Mouse (Mus musculus): ENCODE measurements around the gene Cmtr2.

Cmtr2 gene

GRCm38 (mm10) chr8:110267268-110267667 lies 51.8 kb downstream of the Cmtr2 start:
- peaks cover 8% of the 10 kb centered on the region for H3K27me3 ChIP-seq (ENCODE audit: insufficient read depth, low read length)
- peak overlapping the region; percentile 78 for H3K4me3 ChIP-seq (replicated peaks; ENCODE audit: low read length)
- H3K36me3 ChIP-seq (ENCODE audit: insufficient read depth, low read length), result no peaks in the 10 kb centered on the region
- TF ChIP-seq POU5F1 (IDR thresholded peaks at IDR 0.05; ENCODE audit: borderline replicate concordance, low read length) (no peak), NANOG (IDR thresholded peaks at IDR 0.05; ENCODE audit: borderline replicate concordance, low read length) (no peak), CTCF (conservative IDR thresholded peaks at IDR 0.05; ENCODE audit: low read length) (no peak)
- H3K9me3 ChIP-seq (ENCODE audit: low read length), result no peaks in the 10 kb centered on the region
- H3K4me1 ChIP-seq (replicated peaks; ENCODE audit: low read depth, low read length), result peaks cover 17% of the 10 kb centered on the region

DNA sequence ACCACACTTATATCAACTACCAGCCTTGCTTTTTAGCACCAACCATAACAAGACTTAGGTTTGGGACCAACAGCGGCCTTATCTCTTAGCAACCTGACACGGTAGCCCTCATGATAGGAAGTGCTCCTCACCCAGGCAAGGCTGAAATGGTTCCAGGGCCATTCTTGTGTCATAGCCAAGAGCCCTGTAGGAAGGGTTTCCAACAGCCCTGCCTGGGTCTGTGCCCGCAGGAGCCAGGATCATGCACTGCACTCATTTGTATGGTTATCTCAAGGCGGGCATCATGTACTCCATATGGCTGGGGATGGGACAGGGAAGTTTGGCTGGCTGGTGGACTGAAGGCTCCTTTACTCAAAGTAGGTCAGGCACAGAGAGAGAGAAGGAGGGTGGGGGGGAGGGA lies 55.2 kb downstream of the Cmtr2 start:
- Histone ChIP-seq H3K9me3 (ENCODE audit: low read length) (no peaks in the 10 kb centered on the region), H3K4me1 (replicated peaks; ENCODE audit: low read depth, low read length) (peaks cover 17% of the 10 kb centered on the region), H3K27me3 (ENCODE audit: insufficient read depth, low read length) (peaks cover 8% of the 10 kb centered on the region; the same call in 1 of the 2 replicates), H3K4me3 (replicated peaks; ENCODE audit: low read length) (no peak overlapping the region), H3K36me3 (ENCODE audit: insufficient read depth, low read length) (no peaks in the 10 kb centered on the region)
- TF ChIP-seq CTCF (conservative IDR thresholded peaks at IDR 0.05; ENCODE audit: low read length) (no peak), NANOG (IDR thresholded peaks at IDR 0.05; ENCODE audit: borderline replicate concordance, low read length) (no peak), POU5F1 (IDR thresholded peaks at IDR 0.05; ENCODE audit: borderline replicate concordance, low read length) (no peak)

- H3K27me3 ChIP-seq (ENCODE audit: insufficient read depth, low read length), result peaks cover 10% of the 10 kb centered on the region
Measured at GRCm38 (mm10) chr8:110273394-110273793, 57.9 kb downstream of the Cmtr2 start.

More at GRCm38 (mm10) chr8:110273394-110273793, 57.9 kb downstream of the Cmtr2 start:
- peaks cover 4% of the 10 kb centered on the region; the same call in 1 of the 2 replicates for H3K9me3 ChIP-seq (ENCODE audit: low read length)
- TF ChIP-seq CTCF (conservative IDR thresholded peaks at IDR 0.05; ENCODE audit: low read length), result peak; percentile 30; the same call in 1 of the 2 replicates
- TF ChIP-seq NANOG (IDR thresholded peaks at IDR 0.05; ENCODE audit: borderline replicate concordance, low read length), result no peak
- no peaks in the 10 kb centered on the region; the same call in 1 of the 2 replicates for H3K4me1 ChIP-seq (replicated peaks; ENCODE audit: low read depth, low read length)
- H3K4me3 ChIP-seq (replicated peaks; ENCODE audit: low read length), result no peak overlapping the region
- no peaks in the 10 kb centered on the region for H3K36me3 ChIP-seq (ENCODE audit: insufficient read depth, low read length)

Measured in E14TG2a.4 (cell line).